Mouse (Mus musculus): ENCODE data around the gene Lman2. TPM values are rescaled to one million over a fixed set of nuclear protein-coding genes. Genes with fewer than 3 reads are reported as not detected.

Lman2 gene
- total RNA-seq, 1 experiment from 2014 or later, result 85.1 TPM

DNA sequence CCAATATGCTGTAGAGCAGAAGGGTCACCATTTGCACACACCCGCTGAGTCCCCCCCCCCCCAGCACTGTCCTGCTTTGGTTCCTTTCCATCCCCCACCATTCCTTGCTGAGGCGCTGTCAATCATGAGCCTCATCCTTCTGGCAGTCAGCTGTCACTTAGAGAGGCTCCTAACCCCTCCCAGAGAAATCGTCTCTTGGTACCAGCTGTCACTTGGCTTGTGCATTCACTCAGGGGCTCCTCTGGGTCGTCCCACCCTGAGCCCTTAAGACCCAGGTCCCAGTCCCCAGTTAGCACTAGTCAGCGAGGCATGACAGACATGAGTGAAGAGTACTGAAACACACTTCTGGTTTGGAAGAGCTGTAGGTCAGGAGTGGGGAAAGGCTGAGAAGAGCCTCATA, 9.2 kb upstream of the Lman2 start:
- no peak for ATAC-seq (replicated peaks; ENCODE audit: low read depth, poor library complexity, severe bottlenecking)

DNA sequence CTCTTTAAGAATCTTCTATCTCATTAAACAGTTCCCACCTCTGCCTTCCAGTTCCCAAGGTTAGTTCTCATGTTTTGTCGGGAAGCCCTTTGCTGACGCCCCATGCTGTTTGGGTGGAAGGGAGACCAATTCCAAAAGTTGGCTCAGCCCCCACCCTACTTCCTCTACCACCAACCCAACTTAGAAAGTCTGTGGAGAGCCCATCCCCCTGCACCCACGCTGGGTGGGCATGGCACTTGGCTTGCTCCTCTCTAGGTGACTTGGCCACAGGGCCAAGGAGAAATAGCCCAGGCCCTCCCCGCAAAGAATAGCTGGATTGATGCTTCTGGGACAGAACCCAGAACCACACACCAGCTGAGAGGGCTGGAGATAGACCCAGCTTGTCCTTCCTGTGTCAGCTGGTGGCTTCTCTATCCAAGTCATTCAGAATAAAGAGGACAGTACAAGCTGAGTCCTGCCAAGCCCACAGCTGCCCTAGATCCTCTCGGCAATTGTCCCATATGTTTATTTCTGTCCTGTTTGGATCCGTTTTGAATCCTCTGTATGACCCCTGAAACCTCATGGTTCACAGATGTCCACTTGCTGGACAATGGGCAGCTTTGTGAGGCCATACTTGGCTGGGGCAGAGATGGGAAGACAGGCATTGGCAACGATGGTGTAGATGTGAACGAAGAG, 8.6 kb upstream of the Lman2 start:
- ATAC-seq (replicated peaks; ENCODE audit: low read depth, poor library complexity, severe bottlenecking), result no peak

DNA sequence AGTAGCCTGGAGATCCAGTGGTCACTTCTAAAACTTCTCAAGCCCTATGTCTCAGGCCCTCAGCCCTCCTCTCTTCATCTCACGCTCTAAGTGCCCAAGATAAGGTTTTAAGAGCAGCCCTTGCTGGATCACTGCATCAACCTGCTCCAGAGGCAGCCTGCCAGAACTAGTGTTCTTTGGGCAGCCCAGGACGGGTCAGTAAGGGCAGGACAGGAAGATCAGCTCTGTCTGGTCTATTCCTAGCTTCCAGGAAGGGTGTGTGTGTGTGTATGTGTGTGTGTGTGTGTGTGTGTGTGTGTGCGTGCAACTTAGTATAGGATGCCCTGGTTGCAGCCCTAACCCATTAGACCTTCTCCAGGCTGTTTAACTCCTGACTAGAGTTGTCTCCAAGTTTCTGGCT, 7.7 kb upstream of the Lman2 start:
- 0 out of 2 replicates have a peak, but pooled peaks have one; percentile 0 for ATAC-seq (replicated peaks; ENCODE audit: low read depth, poor library complexity, severe bottlenecking)

DNA sequence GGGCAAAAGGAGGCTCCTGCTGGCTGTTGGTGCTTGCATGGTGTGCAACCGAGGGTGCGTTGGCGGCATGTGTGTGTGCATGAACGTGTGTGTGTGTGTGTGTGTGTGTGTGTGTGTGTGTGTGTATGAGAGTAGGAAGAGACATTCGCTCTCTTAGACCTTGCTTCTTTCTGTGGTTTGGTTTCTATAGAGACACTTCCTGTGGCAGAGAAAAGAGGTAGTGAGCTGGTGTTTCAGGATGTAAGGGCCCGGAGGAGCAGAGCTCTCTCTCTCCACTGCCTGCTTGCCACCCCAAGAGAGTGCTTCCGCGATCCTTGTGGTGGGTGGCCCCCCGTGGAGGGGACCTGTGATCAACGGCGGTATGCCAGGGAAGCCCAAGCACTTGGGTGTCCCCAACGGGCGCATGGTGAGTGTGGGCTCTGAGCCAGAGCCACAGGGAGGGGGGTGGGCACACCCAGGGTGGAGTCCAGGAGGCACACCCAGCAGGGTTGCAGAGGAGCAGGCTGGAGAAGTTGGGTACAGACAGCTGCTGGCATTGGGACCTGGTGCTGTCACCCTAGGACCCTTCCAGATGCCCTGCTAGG, 7.0 kb upstream of the Lman2 start, which contains the start of gene Rgs14:
Gene Rgs14 (plus strand): TSS at position 202 of the 584 bp plus-strand sequence.
- peak; percentile 91 for ATAC-seq (replicated peaks; ENCODE audit: low read depth, poor library complexity, severe bottlenecking)

DNA sequence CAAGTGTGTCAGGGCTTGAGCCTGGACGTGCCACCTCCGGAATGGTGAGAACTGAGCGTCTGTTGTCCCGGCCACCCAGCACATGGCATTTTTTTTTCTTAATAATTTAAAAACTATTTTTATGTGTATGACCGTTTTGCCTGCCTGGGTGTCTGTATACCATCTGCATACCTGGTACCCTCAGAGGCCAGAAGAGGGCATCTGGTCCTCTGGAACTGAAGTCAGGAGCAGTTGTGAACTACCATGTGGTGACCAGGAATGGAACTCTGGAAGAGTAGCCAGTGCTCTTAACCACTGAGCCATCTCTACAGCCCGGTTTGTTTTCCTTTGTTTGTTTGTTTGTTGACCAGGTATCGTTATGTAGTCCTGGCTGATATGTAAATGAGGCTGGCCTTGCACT, 5.8 kb upstream of the Lman2 start:
- ATAC-seq (replicated peaks; ENCODE audit: low read depth, poor library complexity, severe bottlenecking), result no peak

DNA sequence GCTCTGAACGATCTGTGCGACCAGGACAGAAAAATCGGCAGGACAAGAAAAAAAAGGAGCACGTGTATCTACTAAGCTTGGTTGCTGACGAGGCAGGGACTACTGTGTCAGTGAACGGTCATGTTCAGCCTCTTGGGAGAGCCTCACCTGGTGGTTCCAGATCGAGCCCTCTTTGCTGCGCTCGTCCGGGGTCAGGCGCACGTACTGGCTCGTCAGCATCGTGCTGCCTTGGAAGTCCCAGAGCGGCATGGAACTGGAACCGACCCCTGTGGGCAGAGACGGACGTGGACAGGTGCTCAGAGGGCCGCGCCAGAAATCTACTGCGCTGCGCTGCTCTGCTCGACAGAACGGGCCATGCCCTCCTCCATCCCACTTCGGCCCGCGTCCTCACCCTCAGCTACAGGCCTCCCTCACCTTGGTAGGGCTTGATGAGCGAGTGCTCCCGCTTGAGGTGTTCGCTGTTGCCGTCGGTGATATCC, 570 bp downstream of the Lman2 start:
- peak; percentile 15 for ATAC-seq (replicated peaks; ENCODE audit: low read depth, poor library complexity, severe bottlenecking)

DNA sequence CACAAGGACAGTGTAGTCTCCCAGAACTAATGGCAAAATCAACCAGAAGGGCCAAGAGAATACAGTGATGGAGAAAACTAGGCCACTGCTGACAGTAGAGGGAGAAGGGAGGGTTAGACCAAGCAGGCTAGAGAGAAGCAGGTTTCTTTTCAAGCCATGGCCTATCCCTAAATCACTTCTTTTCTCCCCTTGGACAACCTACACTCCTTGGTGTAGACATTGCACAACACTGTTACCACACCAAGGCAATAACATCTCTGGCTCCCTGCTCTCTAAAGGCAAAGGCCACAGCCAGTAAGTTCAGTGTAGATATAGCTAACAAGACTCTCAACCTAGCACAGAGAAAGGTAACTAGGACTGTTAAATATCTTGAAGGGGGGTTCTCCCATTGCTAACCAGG, 1.4 kb downstream of the Lman2 start:
- ATAC-seq (replicated peaks; ENCODE audit: low read depth, poor library complexity, severe bottlenecking), result no peak

DNA sequence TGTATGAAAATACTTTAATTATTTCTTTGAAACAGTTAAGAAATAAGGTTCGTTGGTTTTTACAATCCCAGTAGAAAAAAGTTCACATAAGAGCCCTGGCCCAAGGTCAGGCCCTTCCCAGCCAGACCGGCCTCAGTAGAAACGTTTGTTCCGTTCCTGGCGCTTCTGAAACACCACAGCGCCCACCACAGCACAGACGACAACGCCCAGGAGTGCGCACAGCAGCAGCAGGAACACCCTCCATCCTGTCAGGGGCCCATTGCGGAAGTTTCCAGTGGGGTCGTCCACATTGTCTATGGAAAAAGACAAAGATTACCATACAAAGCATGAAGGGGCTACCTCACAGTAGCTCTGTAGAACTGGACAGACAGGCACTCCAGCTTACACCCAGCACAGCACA, 15.8 kb downstream of the Lman2 start:
- no peak for ATAC-seq (replicated peaks; ENCODE audit: low read depth, poor library complexity, severe bottlenecking)

DNA sequence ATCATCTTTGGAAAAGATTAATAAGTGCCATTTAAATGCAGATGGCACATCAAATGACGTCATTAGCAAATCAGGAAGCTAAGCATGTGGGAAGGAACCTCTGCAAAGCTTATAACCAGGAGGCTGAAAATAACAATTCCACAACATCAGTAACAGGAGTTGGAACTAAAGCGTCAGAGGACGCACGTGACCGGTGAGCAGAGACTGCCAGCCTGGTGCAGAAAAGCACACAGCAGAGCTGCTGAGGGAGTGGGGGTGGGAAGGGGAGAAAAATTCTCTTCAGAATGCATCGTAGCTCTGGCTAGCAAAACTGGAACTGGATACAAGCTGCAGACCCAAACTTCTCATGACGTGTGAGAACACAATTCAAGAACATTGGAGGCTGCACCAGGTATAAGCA, 18.3 kb downstream of the Lman2 start:
- no peak for ATAC-seq (replicated peaks; ENCODE audit: low read depth, poor library complexity, severe bottlenecking)

DNA sequence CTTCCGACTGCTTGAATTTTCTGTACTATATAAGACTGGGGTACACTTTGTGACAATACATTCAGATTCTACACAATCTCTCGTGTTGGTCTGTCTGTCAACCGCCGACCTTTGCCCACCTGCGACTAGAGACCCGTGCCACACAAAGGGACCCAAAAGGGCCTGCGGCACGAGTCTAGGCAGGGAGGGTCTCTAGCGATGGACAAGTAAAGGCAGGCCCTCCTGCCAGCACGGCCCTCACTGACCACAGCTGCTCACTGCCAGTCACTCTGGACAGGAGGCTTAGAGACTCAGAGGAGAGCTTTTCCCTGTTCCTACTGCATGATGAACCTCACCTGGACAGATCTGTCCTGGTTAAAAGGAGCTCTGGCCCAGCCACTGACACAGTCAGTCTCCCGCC, 20.1 kb downstream of the Lman2 start:
- ATAC-seq (replicated peaks; ENCODE audit: low read depth, poor library complexity, severe bottlenecking), result no peak

DNA sequence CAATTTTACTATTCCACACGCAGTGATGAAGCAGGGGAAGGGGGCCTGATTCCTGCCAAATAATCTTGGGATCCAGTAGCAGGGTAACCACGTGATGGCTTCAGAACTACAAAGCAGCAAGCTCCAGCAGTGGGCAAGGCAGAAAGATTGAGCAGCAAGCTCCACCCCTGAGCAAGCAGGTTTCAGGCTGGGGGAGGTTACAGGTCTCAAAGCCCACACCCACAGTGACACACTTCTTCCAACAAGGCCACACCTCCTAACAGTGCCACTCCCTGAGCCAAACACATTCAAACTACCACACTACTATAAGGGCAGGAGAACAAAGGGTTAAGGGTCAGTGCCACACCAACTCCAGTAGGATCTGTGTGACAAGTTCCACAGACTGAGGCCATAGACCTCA, 23.3 kb downstream of the Lman2 start:
- ATAC-seq (replicated peaks; ENCODE audit: low read depth, poor library complexity, severe bottlenecking), result no peak

DNA sequence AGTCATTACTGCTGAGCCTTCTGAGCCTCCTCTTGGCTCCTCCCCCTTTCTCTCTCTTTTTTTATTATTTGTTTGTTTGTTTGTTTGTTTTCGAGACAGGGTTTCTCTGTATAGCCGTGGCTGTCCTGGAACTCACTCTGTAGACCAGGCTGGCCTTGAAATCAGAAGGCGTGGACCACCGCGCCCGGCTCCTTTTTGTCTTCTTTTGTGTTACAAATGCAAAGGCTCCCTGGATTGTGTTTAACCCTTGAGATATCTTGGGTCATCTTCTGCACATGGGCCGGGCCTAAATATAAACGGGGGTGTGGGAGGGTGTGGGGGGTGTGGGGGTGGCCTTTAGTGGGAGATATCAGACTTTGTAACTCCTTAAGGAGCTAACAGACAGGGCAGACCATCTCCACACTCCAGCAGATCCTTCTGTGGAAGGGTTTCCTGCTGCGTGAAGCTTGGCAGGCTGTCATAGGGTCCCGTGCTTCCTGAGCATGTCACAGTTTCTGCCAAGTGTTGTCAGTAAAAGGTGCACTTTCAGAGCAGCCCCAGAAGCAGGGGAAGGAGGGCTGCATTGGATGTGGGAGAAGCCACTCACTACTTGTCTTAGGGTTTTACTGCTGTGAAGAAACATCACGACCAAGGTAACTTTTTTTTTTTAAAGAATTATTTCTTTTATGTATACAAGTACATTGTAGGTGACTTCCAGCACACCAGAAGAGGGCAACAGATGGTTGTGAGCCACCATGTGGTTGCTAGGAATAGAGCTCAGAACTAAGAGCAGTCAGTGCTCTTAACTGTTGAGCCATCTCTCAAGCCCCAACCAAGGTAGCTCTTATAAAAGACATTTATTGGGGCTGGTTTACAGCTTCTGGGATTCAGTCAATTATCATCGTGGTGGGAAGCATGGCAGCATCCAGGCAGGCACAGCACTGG, 24.2 kb downstream of the Lman2 start:
- ATAC-seq (replicated peaks; ENCODE audit: low read depth, poor library complexity, severe bottlenecking), result no peak

DNA sequence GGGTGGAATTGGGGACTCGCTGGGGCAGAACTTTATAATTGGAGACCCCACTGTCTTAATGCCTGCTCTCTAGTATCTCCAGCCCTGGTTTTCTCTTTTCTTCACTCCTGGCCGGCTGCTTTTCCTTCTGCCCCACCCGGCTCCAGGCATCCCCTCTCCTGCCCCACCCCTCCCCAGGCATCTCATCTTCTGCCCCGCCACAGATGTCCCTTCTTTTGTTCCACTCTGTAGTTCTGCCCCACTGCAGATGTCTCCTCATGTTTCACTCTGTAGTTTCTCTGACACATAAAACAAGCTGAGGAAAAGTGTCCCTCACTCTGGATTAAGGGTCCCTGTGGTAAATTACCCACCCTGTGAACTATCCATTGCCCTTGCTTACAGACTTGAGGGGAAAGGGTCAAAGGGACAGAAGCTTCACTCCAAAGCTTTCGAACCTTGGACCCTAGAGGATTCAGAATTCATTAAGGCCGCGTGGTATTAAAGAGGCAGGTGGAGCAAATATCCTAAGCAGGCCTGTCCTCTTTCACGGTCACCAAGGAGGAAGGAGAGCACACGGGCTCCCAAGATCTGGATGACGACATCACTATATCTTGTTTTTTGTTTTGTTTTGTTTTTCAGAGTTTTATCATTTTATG, 25.1 kb downstream of the Lman2 start:
- no peak for ATAC-seq (replicated peaks; ENCODE audit: low read depth, poor library complexity, severe bottlenecking)

DNA sequence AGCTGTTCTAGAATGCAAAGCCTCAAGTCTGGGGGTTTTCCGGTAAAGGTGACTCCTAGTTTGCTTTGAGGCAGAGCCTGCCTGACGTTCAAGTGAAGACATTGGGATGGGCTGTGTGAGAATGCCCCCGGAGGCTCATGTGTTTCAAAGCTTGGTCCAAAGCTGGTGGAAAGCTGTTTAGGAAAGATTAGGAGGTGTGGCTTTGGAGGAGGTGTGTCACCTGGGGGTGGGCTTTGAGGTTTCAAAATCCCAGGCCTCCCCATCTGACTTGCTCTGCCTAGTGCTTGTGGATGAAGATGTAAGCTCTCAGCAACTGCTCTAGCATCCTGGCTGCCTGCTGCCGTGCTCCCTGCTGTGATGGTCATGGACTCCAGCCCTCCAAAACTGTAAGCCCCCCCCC, 26.9 kb downstream of the Lman2 start:
- no peak for ATAC-seq (replicated peaks; ENCODE audit: low read depth, poor library complexity, severe bottlenecking)

DNA sequence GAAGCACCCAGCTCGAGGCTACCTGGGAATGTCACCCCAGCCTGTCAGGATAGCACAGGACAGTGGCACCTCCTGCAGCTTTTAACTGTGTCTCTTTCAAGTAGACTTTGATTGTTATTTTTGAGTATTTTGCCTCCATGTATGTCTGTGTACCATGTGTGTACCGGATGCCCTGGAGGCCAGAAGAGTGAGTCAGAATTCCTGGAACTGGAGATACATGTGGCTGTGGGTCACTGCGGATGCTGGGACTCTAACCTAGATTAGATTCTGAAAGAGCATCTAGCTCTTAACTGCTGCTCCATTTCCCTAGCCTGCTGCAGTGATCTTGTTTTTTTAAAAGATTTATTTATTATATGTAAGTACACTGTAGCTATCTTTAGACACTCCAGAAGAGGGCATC, 30.3 kb downstream of the Lman2 start:
- no peak for ATAC-seq (replicated peaks; ENCODE audit: low read depth, poor library complexity, severe bottlenecking)

DNA sequence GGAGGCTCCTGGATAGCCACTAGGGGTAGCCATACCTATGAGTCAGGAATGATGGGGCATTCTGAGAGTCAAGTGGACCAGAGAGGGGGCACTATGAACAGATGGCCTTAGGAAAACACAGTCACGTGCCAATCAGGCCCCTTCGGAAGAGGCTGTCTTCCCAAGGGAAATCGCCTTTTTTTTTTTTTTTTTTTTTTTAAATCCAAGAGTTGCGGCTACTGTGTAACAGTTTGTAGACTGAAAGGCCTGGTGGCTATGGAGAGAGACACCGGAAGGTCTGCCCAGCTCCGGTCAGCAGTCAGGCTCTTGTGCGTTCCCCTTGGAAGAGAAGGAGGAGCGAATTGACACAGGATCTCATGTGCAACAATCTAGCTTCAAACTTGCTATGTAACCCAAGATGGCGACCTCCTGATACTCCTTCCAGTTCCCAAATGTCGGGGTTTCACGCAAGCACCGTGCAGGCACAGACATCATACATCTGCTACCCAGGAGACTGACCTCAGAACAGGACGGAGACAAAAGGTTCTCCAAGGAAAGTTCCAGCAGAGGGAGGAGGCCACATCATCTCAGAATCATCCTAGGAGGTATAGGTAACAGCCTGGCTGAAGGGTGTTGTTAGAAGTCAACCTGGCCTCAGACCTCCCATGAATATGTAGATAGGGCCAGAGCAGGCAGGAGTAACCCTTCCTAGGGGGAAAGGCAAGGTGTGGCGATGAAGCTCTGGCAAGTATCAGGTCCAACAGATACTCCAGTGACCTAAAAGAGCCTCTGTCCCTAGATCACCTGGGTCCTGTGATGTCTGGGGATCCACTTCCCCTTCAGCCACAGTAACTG, 31.8 kb downstream of the Lman2 start:
- no peak for ATAC-seq (replicated peaks; ENCODE audit: low read depth, poor library complexity, severe bottlenecking)

DNA sequence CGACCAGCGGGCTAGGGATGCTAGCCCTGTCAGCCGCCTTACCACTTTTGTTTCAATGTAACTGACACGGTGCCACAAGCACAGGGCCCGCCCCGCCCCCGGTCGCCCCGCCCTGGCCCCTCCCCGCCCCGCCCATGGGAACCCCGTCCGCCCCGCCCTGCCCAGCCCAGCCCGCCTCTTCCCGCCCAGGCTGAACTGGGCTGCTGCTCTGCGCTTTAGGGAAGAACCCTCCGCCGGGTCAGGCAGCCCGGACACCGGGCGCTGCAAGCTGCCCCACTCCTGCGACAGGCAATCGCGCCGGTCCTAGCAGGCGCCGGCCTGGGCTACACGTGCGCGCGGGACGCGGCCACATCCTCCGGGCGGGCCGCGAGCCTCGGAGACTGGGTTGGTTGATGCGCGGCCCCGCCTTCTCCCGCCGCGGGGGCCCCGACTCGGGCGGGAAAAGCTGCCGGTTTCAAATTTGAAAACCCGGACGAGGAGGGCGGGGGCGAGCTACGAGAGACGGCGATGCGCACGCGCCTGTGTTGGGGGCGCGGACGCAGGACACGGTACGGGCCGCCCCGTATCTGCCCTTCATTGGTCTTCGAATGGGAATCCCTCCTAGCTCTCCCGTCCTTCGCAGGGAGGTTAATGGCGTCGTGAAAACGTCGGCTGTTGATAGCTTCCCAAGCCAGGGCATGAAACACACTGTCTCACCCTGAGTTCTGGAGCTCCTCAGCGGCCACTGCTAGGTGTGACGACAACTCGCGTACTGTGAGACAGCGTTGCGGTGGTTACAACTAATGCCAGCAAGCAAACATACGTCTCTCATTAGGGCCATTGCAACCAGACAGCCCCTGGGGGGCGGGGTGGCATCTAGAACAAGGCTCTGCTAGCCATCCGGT, 32.7 kb downstream of the Lman2 start, which contains the start of gene Mxd3:
Gene Mxd3 (minus strand): TSS at position 141 of the 884 bp plus-strand sequence.
- peak; percentile 60 for ATAC-seq (replicated peaks; ENCODE audit: low read depth, poor library complexity, severe bottlenecking)

DNA sequence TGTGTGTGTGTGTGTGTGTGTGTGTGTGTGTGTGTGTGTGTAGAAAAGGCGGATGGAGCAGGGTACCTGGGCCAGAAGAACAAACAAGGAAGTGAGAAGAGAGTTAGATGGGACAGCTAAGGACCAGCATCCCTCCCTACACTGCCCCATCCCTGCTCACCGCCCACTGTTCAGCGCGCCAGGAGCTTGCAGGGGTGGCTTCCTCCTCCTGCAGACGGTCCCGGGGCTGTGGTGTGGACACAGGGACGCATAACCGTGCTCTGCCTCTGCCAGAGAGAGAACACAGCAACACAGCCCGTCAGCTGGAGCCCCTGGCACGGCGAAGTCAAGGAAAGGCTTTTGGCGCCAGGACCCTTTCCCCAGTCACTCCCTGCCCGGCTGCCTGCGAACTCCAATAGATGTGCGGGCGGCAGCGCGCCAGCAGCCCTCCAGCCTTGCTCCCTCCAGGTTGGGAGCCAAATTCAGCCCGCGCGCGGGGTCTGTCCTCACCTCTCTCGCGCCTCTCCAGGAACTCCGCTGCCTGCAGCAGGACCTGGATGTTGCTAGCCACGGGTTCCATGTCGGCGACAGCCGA, 33.4 kb downstream of the Lman2 start:
- peak; percentile 8 for ATAC-seq (replicated peaks; ENCODE audit: low read depth, poor library complexity, severe bottlenecking)

All from common myeloid progenitor, adult 5-6 weeks (primary cell).